Mouse (Mus musculus) heart, embryonic 12.5 days (tissue): Measurements from ENCODE around the gene Ppp1r16b. TPM values are rescaled to one million over a fixed set of nuclear protein-coding genes. Genes with fewer than 3 reads are reported as not detected.

Experiments
- ATAC-seq: fragments of 200-750 bp; cut with Nextera tagmentation; 2 replicates; pipeline ENCODE4 v1.8.0; 2017; ENCODE audit warnings: moderate TSS enrichment, moderate library complexity; ENCODE audit not compliant: insufficient number of reproducible peaks, low FRiP score
- H3K27ac ChIP-seq: fragments of 300-500 bp; sonication (generic); 2 replicates; pipeline ENCODE4 v1.5.1; 2016; ENCODE audit warnings: mild to moderate bottlenecking, moderate library complexity; ENCODE audit not compliant: poor library complexity, severe bottlenecking
- H3K27me3 ChIP-seq: fragments of 300-500 bp; sonication (generic); replicated peaks from 2 replicates; pipeline ENCODE4 v1.6.1; 2016; ENCODE audit warnings: mild to moderate bottlenecking, moderate library complexity
- H3K36me3 ChIP-seq: fragments of 300-500 bp; sonication (generic); 2 replicates; pipeline ENCODE4 v1.6.1; 2016; ENCODE audit warnings: mild to moderate bottlenecking, moderate library complexity
- H3K4me1 ChIP-seq: fragments of 300-500 bp; sonication (generic); replicated peaks from 2 replicates; pipeline ENCODE4 v1.6.1; 2016; ENCODE audit warnings: mild to moderate bottlenecking
- H3K4me2 ChIP-seq: fragments of 300-500 bp; sonication (generic); 2 replicates; pipeline ENCODE4 v1.6.1; 2016; ENCODE audit warnings: mild to moderate bottlenecking, moderate library complexity
- H3K4me3 ChIP-seq: fragments of 300-500 bp; sonication (generic); 2 replicates; pipeline ENCODE4 v1.5.1; 2016; ENCODE audit warnings: mild to moderate bottlenecking
- H3K9ac ChIP-seq: fragments of 300-500 bp; sonication (generic); 2 replicates; pipeline ENCODE4 v1.6.1; 2016; ENCODE audit warnings: mild to moderate bottlenecking, moderate library complexity
- H3K9me3 ChIP-seq: fragments of 300-500 bp; sonication (generic); replicated peaks from 2 replicates; pipeline ENCODE4 v1.6.1; 2016; ENCODE audit warnings: mild to moderate bottlenecking, moderate library complexity
- WGBS: fragments of 180-500 bp; shearing (Covaris S2); methylation state at CpG from one replicate; pipeline ENCODE4 v1.1.7; 2016; 5-methylcytosine and 5-hydroxymethylcytosine counted together
- polyA plus RNA-seq: library from polyadenylated mRNA; unstranded; fragments of >200 nt; fragmentation: Nextera tagmentation; extraction: Ambion mirVana; gene quantifications from 2 replicates; pipeline ENCODE4 v1.2.1, GENCODE M21; 2016

Gene Ppp1r16b
- polyA plus RNA-seq, 1 experiment from 2014 or later, result 4.0 TPM

GRCm38 (mm10) chr2:158668433-158669010 lies 3.3 kb downstream of the Ppp1r16b start:
- ATAC-seq, result 0 out of 2 replicates have a peak, but pooled peaks have one; percentile 12
- 0 out of 2 replicates have a peak, but pooled peaks cover 5% of the 10 kb centered on the region for H3K9me3 ChIP-seq
- no peaks in the 10 kb centered on the region for H3K36me3 ChIP-seq
- H3K9ac ChIP-seq, result peak overlapping the region; percentile 72
- peak overlapping the region; percentile 93 for H3K4me2 ChIP-seq
- H3K4me1 ChIP-seq, result peaks cover 56% of the 10 kb centered on the region
- peak overlapping the region; percentile 72 for H3K4me3 ChIP-seq
- H3K27ac ChIP-seq, result no peak overlapping the region
- 11% methylated on average over 23 of the region's 23 CpGs for WGBS
- H3K27me3 ChIP-seq, result peaks cover 52% of the 10 kb centered on the region

- Histone ChIP-seq H3K4me2 (peak overlapping the region; percentile 93; the same call in 1 of the 2 replicates), H3K36me3 (no peaks in the 10 kb centered on the region), H3K9ac (no peak overlapping the region), H3K4me1 (peaks cover 66% of the 10 kb centered on the region), H3K4me3 (no peak overlapping the region), H3K27ac (no peak overlapping the region), H3K27me3 (peaks cover 51% of the 10 kb centered on the region), H3K9me3 (0 out of 2 replicates have a peak, but pooled peaks cover 5% of the 10 kb centered on the region)
- 50% methylated on average over 13 of the region's 13 CpGs for WGBS
- no peak for ATAC-seq
Measured at GRCm38 (mm10) chr2:158669199-158670195, 4.3 kb downstream of the Ppp1r16b start.

GRCm38 (mm10) chr2:158670571-158670970 lies 5.4 kb downstream of the Ppp1r16b start:
- H3K4me2 ChIP-seq, result no peak overlapping the region
- H3K4me1 ChIP-seq, result peaks cover 68% of the 10 kb centered on the region
- no peak overlapping the region for H3K4me3 ChIP-seq
- WGBS, result 73% methylated on average over 10 of the region's 10 CpGs
- H3K9me3 ChIP-seq, result 0 out of 2 replicates have a peak, but pooled peaks cover 5% of the 10 kb centered on the region
- no peaks in the 10 kb centered on the region for H3K36me3 ChIP-seq
- H3K9ac ChIP-seq, result no peak overlapping the region
- no peak for ATAC-seq
- H3K27ac ChIP-seq, result no peak overlapping the region
- peaks cover 47% of the 10 kb centered on the region for H3K27me3 ChIP-seq

DNA sequence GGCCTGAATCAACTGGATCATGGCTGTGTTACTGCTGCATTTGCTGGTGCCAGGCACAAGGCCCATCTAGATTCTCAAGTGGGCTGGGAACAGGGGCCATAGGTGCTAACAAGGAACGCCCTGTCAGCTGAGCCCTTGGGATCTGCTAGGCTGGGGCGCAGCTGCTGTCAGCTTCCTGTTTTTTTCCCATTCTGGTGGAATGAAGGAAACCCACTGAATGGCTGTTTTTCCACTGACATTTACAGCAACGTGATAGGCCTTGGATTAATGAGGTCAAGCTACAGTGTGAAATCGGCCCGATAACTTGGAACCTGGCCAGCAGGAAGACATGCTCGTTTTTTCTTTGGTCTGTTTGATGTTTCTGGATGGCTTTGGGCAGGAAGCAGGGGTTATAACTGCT lies 7.6 kb downstream of the Ppp1r16b start:
- H3K9me3 ChIP-seq, result 0 out of 2 replicates have a peak, but pooled peaks cover 5% of the 10 kb centered on the region
- peaks cover 30% of the 10 kb centered on the region for H3K27me3 ChIP-seq
- 38% methylated on average over 6 of the region's 6 CpGs for WGBS
- H3K9ac ChIP-seq, result no peak overlapping the region
- H3K4me1 ChIP-seq, result peaks cover 50% of the 10 kb centered on the region
- peak overlapping the region; percentile 65 for H3K27ac ChIP-seq
- ATAC-seq, result peak; percentile 69
- H3K4me2 ChIP-seq, result no peak overlapping the region
- no peaks in the 10 kb centered on the region for H3K36me3 ChIP-seq
- no peak overlapping the region for H3K4me3 ChIP-seq

GRCm38 (mm10) chr2:158673493-158673892 lies 8.3 kb downstream of the Ppp1r16b start:
- Histone ChIP-seq H3K36me3 (no peaks in the 10 kb centered on the region), H3K4me3 (no peak overlapping the region), H3K9ac (no peak overlapping the region), H3K9me3 (0 out of 2 replicates have a peak, but pooled peaks cover 5% of the 10 kb centered on the region), H3K27ac (peak overlapping the region; percentile 56), H3K4me2 (no peak overlapping the region), H3K27me3 (peaks cover 23% of the 10 kb centered on the region), H3K4me1 (peaks cover 43% of the 10 kb centered on the region)
- 74% methylated on average over 4 of the region's 4 CpGs for WGBS
- no peak for ATAC-seq

- H3K9me3 ChIP-seq, result 0 out of 2 replicates have a peak, but pooled peaks cover 5% of the 10 kb centered on the region
- no peak overlapping the region for H3K9ac ChIP-seq
- no peak overlapping the region for H3K4me2 ChIP-seq
- WGBS, result 44% methylated on average over 6 of the region's 6 CpGs
- no peak overlapping the region for H3K4me3 ChIP-seq
- H3K36me3 ChIP-seq, result no peaks in the 10 kb centered on the region
- no peak for ATAC-seq
- peaks cover 17% of the 10 kb centered on the region for H3K27me3 ChIP-seq
- H3K27ac ChIP-seq, result no peak overlapping the region
- H3K4me1 ChIP-seq, result peaks cover 38% of the 10 kb centered on the region
Measured at GRCm38 (mm10) chr2:158674131-158674530, 8.9 kb downstream of the Ppp1r16b start.

GRCm38 (mm10) chr2:158674759-158675158 lies 9.6 kb downstream of the Ppp1r16b start:
- H3K4me2 ChIP-seq, result no peak overlapping the region
- H3K9ac ChIP-seq, result no peak overlapping the region
- H3K4me3 ChIP-seq, result no peak overlapping the region
- H3K36me3 ChIP-seq, result no peaks in the 10 kb centered on the region
- peaks cover 10% of the 10 kb centered on the region for H3K27me3 ChIP-seq
- ATAC-seq, result no peak
- H3K27ac ChIP-seq, result no peak overlapping the region
- WGBS, result 67% methylated on average over 7 of the region's 7 CpGs
- H3K4me1 ChIP-seq, result peaks cover 34% of the 10 kb centered on the region
- H3K9me3 ChIP-seq, result 0 out of 2 replicates have a peak, but pooled peaks cover 5% of the 10 kb centered on the region

GRCm38 (mm10) chr2:158675161-158675560 lies 10.0 kb downstream of the Ppp1r16b start:
- Histone ChIP-seq H3K9me3 (0 out of 2 replicates have a peak, but pooled peaks cover 5% of the 10 kb centered on the region), H3K4me2 (no peak overlapping the region), H3K4me3 (no peak overlapping the region), H3K9ac (no peak overlapping the region), H3K27me3 (peaks cover 6% of the 10 kb centered on the region), H3K4me1 (peaks cover 30% of the 10 kb centered on the region), H3K27ac (no peak overlapping the region), H3K36me3 (no peaks in the 10 kb centered on the region)
- WGBS, result 37% methylated on average over 6 of the region's 6 CpGs
- ATAC-seq, result no peak

DNA sequence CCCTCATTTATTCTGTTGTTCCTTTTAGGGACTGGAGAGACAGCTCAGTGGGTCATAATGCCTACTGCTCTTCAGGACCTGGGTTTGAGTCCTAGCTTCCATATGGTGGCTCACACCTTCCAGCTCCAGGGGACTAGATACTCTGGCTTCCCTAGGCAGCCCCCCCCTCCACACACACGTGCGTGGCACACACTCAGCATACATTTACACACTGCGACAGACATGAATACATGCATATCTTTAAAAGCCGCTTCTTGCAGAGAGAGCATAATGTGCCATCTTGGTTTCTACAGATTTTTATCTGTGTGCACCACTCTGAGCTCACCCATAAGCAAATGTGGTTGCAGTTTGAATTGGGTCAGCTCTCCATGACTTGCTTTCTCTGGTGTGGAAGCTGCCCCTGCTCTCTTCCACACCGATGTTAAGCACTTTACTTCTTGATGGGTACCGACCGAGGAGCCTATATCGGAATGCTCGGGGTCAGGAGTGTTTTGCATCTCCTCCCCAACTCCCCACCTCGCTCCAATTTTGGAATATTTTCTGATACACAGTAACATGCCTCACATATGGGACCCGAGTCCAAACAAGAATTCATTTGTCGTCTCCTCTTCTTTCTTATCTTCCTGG lies 10.8 kb downstream of the Ppp1r16b start:
- Histone ChIP-seq H3K4me1 (peaks cover 29% of the 10 kb centered on the region), H3K36me3 (no peaks in the 10 kb centered on the region), H3K4me2 (no peak overlapping the region), H3K4me3 (no peak overlapping the region), H3K27me3 (no peaks in the 10 kb centered on the region), H3K9ac (no peak overlapping the region), H3K9me3 (0 out of 2 replicates have a peak, but pooled peaks cover 5% of the 10 kb centered on the region), H3K27ac (no peak overlapping the region)
- no peak for ATAC-seq
- 71% methylated on average over 12 of the region's 12 CpGs for WGBS

DNA sequence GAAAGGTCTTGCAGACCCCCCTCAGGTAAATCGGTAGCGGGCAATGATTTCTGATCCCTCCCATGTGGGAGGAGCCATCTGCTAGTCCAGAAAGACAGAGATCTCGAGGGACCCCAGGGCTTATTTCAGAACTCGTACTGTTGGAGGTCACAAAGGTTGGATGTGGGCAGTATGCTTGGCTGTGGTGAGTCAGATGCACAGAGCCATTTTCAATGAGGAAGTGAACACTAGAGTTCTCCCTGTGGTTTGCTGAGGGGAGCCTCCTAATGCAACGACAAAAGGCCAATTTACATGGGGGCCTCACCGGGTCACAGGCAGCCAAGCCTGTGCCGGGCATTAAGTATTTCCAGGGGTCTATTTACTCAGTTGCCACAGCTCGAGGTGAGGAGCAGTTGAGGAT lies 12.7 kb downstream of the Ppp1r16b start:
- no peak overlapping the region for H3K27ac ChIP-seq
- H3K9me3 ChIP-seq, result no peaks in the 10 kb centered on the region
- WGBS, result 69% methylated on average over 8 of the region's 8 CpGs
- no peaks in the 10 kb centered on the region for H3K27me3 ChIP-seq
- H3K9ac ChIP-seq, result no peak overlapping the region
- H3K4me2 ChIP-seq, result no peak overlapping the region
- H3K4me3 ChIP-seq, result no peak overlapping the region
- no peaks in the 10 kb centered on the region for H3K36me3 ChIP-seq
- peaks cover 33% of the 10 kb centered on the region for H3K4me1 ChIP-seq
- ATAC-seq, result no peak

- H3K4me2 ChIP-seq, result no peak overlapping the region
- no peak overlapping the region for H3K27ac ChIP-seq
- no peaks in the 10 kb centered on the region for H3K36me3 ChIP-seq
- no peaks in the 10 kb centered on the region for H3K9me3 ChIP-seq
- no peaks in the 10 kb centered on the region for H3K27me3 ChIP-seq
- ATAC-seq, result no peak
- peaks cover 22% of the 10 kb centered on the region for H3K4me1 ChIP-seq
- H3K4me3 ChIP-seq, result no peak overlapping the region
- WGBS, result 90% methylated on average over 7 of the region's 7 CpGs
- no peak overlapping the region for H3K9ac ChIP-seq
Measured at GRCm38 (mm10) chr2:158679091-158679490, 13.9 kb downstream of the Ppp1r16b start.
